Mouse (Mus musculus) midbrain, embryonic 10.5 days (tissue): Measurements from ENCODE around the gene Slc10a4. TPM values are rescaled to one million over a fixed set of nuclear protein-coding genes. Genes with fewer than 3 reads are reported as not detected.

Source experiments
- DNase-seq: peaks from one replicate; pipeline ENCODE4 v3.0.0-alpha.2; 2017; ENCODE audit warnings: low spot score
- H3K27ac ChIP-seq: fragments of 300-500 bp; sonication (generic); replicated peaks from 2 replicates; pipeline ENCODE4 v1.5.1; 2016; ENCODE audit warnings: mild to moderate bottlenecking
- H3K27me3 ChIP-seq: fragments of 300-500 bp; sonication (generic); 2 replicates; pipeline ENCODE4 v1.6.1; 2016; ENCODE audit warnings: low read depth, mild to moderate bottlenecking; ENCODE audit not compliant: poor library complexity, severe bottlenecking
- H3K36me3 ChIP-seq: fragments of 300-500 bp; sonication (generic); 2 replicates; pipeline ENCODE4 v1.6.1; 2016; ENCODE audit warnings: mild to moderate bottlenecking, moderate library complexity
- H3K4me1 ChIP-seq: fragments of 300-500 bp; sonication (generic); 2 replicates; pipeline ENCODE4 v1.6.1; 2016
- H3K4me3 ChIP-seq: fragments of 300-500 bp; sonication (generic); 2 replicates; pipeline ENCODE4 v1.5.1; 2016; ENCODE audit warnings: mild to moderate bottlenecking, moderate library complexity
- H3K9me3 ChIP-seq: fragments of 300-500 bp; sonication (generic); replicated peaks from 2 replicates; pipeline ENCODE4 v1.6.1; 2016; ENCODE audit warnings: mild to moderate bottlenecking
- WGBS: fragments of 180-500 bp; shearing (Covaris S2); methylation state at CpG from one replicate; pipeline ENCODE4 v1.1.7; 2016; 5-methylcytosine and 5-hydroxymethylcytosine counted together
- polyA plus RNA-seq: library from polyadenylated mRNA; unstranded; fragments of >200 nt; fragmentation: Nextera tagmentation; extraction: Ambion mirVana; gene quantifications from 2 replicates; pipeline ENCODE4 v1.2.1, GENCODE M21; 2016

Gene Slc10a4
- polyA plus RNA-seq, 1 experiment from 2014 or later, result 1.9 TPM

DNA sequence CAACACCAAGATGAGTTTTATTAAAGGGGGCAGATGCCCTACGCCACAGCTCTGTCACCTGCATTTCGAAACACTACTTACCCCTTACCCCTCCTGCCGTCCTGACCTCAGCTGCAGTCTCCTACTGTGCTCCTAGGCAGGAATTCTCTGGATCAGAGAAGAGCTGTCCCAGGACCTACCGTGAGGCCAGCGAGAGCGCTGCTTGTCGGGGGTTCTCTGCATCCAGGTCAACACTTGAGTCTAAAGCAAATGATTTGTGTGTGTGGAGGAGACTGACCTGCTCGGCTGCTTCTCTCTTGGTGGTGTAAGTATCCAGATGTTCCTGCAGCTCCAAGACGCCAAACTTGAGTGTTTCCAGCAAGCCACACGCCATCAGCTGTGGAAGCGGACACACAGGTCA, 25.8 kb downstream of the Slc10a4 start:
- H3K4me3 ChIP-seq, result no peak overlapping the region
- no peaks in the 10 kb centered on the region for H3K27me3 ChIP-seq
- no peak overlapping the region for H3K27ac ChIP-seq
- no peak for DNase-seq
- 85% methylated on average over 11 of the region's 11 CpGs for WGBS
- no peaks in the 10 kb centered on the region for H3K9me3 ChIP-seq
- peaks cover 85% of the 10 kb centered on the region for H3K36me3 ChIP-seq
- H3K4me1 ChIP-seq, result no peaks in the 10 kb centered on the region

DNA sequence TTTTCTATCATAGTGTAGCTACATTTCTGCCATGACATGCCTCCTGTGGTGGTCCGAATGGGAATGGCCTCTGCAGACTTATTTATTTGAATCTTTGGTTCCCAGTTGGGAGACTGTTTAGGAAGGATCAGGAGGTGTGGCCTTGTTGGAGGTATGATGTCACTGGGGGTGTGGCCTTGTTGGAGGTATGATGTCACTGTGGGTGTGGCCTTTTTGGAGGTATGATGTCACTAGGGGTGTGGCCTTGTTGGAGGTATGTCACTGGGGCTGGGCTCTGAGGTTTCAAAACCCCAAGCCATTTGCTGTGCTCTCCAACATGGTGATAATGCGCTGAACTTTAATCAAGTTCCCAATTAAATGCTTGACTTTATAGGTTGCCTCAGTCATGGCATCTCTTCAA, 37.4 kb downstream of the Slc10a4 start:
- WGBS, result 95% methylated on average over 2 of the region's 2 CpGs
- Histone ChIP-seq H3K27me3 (no peaks in the 10 kb centered on the region), H3K9me3 (no peaks in the 10 kb centered on the region), H3K36me3 (peaks cover 71% of the 10 kb centered on the region), H3K27ac (no peak overlapping the region), H3K4me1 (no peaks in the 10 kb centered on the region), H3K4me3 (no peak overlapping the region)
- no peak for DNase-seq

DNA sequence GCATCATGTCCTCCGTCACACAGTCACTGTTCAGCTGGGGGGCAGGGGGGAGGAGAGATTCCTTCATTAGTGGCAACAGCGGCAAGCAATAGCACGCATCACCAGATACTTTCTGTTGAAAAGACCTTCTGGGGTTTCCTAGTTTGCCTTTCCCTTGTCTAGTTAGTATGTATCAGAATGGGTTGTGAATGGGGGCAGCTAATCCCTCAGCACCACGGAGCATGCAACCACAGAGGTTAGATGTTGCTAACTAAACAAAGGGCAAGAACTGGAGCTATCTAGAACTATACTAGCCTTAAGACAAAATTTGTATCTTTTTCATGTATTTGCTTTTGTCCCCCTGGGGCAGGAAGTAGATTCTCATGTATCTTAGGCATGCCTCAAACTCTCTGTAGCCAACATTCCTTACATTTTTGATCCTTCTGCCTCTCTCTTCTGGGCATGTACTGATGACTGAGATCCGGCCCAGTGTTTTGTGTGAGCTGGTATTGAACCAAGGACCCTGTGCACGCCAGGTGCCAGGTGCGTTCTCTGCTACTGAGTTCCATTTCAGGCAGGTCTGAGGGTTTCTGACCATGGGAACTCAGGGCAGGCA, 41.1 kb downstream of the Slc10a4 start:
- peaks cover 98% of the 10 kb centered on the region for H3K36me3 ChIP-seq
- 74% methylated on average over 7 of the region's 7 CpGs for WGBS
- H3K9me3 ChIP-seq, result no peaks in the 10 kb centered on the region
- no peaks in the 10 kb centered on the region for H3K27me3 ChIP-seq
- H3K4me3 ChIP-seq, result no peak overlapping the region
- H3K27ac ChIP-seq, result no peak overlapping the region
- no peak for DNase-seq
- no peaks in the 10 kb centered on the region for H3K4me1 ChIP-seq

DNA sequence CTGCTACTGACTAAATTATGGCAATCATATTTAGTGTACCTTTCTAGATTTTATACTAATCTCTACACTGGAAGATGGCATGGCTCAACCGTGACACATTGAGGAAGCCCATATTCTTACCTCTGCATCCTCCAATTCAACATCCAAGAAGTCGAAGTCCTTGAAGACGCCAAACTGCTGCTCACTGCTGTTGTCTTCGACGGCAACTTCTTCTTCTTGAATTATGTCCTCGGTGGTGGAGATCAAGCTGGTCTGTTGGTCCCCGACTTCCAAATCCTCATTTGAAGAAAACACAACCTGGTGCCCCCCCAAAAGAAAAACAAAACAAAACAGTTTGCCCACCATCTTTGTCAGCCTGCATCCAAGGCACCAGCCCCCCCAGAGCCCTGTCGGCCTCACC, 47.2 kb downstream of the Slc10a4 start:
- Histone ChIP-seq H3K27ac (no peak overlapping the region), H3K9me3 (no peaks in the 10 kb centered on the region), H3K27me3 (no peaks in the 10 kb centered on the region), H3K4me1 (no peaks in the 10 kb centered on the region), H3K4me3 (no peak overlapping the region), H3K36me3 (peaks cover 93% of the 10 kb centered on the region)
- no peak for DNase-seq
- WGBS, result 93% methylated on average over 8 of the region's 8 CpGs

DNA sequence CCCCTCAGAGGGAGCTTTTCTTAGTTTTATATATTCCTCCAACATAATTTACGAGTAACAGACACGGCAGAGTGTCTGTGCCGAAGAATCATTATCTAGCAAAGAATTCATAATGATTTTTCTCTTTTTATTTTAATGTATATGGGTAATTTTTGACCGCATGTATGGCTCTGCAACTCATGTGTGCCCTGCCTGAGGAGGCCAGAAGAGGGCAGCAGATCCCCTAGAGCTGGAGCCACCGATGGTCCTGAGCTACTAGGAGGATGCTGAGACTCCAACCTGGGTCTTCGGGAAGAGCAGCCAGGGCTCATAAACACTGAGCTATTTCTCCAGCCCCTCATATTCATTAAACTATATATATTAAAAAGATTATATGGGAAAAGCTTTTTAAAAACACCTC, 49.8 kb downstream of the Slc10a4 start:
- Histone ChIP-seq H3K4me1 (no peaks in the 10 kb centered on the region), H3K9me3 (no peaks in the 10 kb centered on the region), H3K27me3 (no peaks in the 10 kb centered on the region), H3K27ac (no peak overlapping the region), H3K36me3 (peaks cover 78% of the 10 kb centered on the region), H3K4me3 (no peak overlapping the region)
- no peak for DNase-seq
- WGBS, result 93% methylated on average over 6 of the region's 6 CpGs

DNA sequence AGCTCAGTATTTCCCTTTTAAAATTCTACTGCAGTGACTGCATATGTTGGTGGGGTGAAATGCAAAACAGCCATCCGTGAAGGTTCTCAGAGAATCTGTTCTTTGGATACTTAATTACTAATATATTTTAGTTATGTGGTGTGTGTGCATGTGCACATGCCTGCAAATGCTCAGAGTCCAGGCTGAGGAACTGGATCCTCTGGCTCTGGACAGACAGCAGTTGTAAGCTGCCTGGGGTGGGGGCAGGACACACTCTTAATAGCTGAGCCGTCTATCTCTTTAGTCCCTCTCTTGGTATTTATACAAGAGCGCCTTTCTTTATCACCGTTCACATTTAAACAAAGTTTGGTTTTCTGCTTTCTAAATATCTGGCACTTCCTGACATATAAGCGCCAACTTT, 50.3 kb downstream of the Slc10a4 start:
- H3K4me3 ChIP-seq, result no peak overlapping the region
- peaks cover 73% of the 10 kb centered on the region for H3K36me3 ChIP-seq
- no peak for DNase-seq
- H3K27ac ChIP-seq, result no peak overlapping the region
- 96% methylated on average over 5 of the region's 5 CpGs for WGBS
- H3K9me3 ChIP-seq, result no peaks in the 10 kb centered on the region
- H3K27me3 ChIP-seq, result no peaks in the 10 kb centered on the region
- no peaks in the 10 kb centered on the region for H3K4me1 ChIP-seq

DNA sequence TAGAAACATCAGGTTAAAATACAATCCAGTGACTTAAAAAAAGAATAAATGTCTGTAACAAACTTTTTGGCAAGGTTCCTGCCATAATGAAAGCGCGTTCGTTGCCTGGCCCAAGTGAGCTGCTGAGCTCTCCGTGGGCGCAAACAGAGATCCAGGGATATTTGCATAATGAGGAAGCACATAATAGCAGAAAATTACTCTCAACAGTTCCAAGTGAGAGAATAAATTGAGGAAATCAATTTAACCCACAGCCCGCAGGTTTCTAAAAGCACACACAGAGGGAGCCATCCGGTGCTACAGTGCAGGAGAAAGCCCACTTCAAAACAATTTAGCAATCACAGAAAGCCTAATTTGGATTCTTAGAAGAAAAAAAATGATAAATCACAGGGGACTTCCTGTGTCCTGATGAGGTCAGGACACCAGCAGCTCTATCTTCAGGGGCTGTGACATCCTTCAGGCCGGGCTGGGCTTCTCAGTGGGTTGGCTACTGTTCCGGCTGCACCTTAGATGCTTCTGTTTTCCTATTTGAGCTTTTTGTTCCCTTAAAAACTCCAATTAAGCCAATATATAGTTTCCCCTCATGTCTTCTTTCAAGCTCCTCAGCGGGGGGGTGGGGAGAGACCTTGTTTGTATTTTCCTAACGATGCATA, 54.9 kb downstream of the Slc10a4 start:
- no peak for DNase-seq
- H3K27me3 ChIP-seq, result no peaks in the 10 kb centered on the region
- H3K4me1 ChIP-seq, result no peaks in the 10 kb centered on the region
- no peaks in the 10 kb centered on the region for H3K9me3 ChIP-seq
- peaks cover 67% of the 10 kb centered on the region for H3K36me3 ChIP-seq
- WGBS, result 82% methylated on average over 11 of the region's 11 CpGs
- H3K27ac ChIP-seq, result no peak overlapping the region
- H3K4me3 ChIP-seq, result no peak overlapping the region

Other genes starting within 250 kb of the Slc10a4 start
- 3.2 and 4.6 TPM in 2 replicates for gene Tec, start 138.4 kb upstream of the Slc10a4 start, polyA plus RNA-seq
- gene Slain2, start 92.6 kb upstream of the Slc10a4 start, polyA plus RNA-seq, result 16.2 and 16.5 TPM in 2 replicates
- not detected in 2 replicates for gene Gm10135, start 32.2 kb upstream of the Slc10a4 start, polyA plus RNA-seq
- gene Fryl, start 249.7 kb downstream of the Slc10a4 start, polyA plus RNA-seq, result 23.7 and 30.8 TPM in 2 replicates